Mouse (Mus musculus) effector memory CD4-positive, alpha-beta T cell, adult 7 months (primary cell): ENCODE measurements around the gene Rhox1. TPM values are rescaled to one million over a fixed set of nuclear protein-coding genes. Genes with fewer than 3 reads are reported as not detected.

Experiments used
- polyA plus RNA-seq: library from polyadenylated mRNA; unstranded; fragments of 100-300 nt; shearing (Covaris generic); gene quantifications from one replicate; pipeline ENCODE4 v1.2.1, GENCODE M21; 2017

The Rhox1 gene
- polyA plus RNA-seq: not detected

GRCm38 (mm10) chrX:37222158-37222557 is at the start of gene Rhox1:
Gene Rhox1, minus strand, starts transcription at chrX:37222258.

GRCm38 (mm10) chrX:37265038-37265437 is 43.0 kb upstream of the Rhox1 start, which contains the start of gene Rhox4a:
Gene Rhox4a, plus strand, starts transcription at chrX:37265338.

GRCm38 (mm10) chrX:37249619-37250018 is 27.6 kb upstream of the Rhox1 start, which contains the start of gene Rhox3a:
Gene Rhox3a, plus strand, starts transcription at chrX:37249919.

GRCm38 (mm10) chrX:37244676-37245075 is 22.6 kb upstream of the Rhox1 start, which contains the start of gene Rhox2a:
Gene Rhox2a, plus strand, starts transcription at chrX:37244976.

GRCm38 (mm10) chrX:37210941-37211340 is 11.1 kb downstream of the Rhox1 start, which contains the start of gene Gm9:
Gene Gm9, minus strand, starts transcription at chrX:37211041.

GRCm38 (mm10) chrX:37191105-37191743 is 30.8 kb downstream of the Rhox1 start, which contains the start of the genes Ndufa1 and Rnf113a1:
Gene Ndufa1, minus strand, starts transcription at chrX:37191163.
Gene Rnf113a1, plus strand, starts transcription at chrX:37191245.

GRCm38 (mm10) chrX:37168742-37169141 is 53.3 kb downstream of the Rhox1 start, which contains the start of gene Akap14:
Gene Akap14, minus strand, starts transcription at chrX:37168842.

Other genes with a start within 250 kb of the Rhox1 start
- 116 TPM for gene Sept6, start 230.5 kb downstream of the Rhox1 start, polyA plus RNA-seq
- not detected for gene Sowahd, start 173.4 kb downstream of the Rhox1 start, polyA plus RNA-seq
- gene Rpl39, start 136.9 kb downstream of the Rhox1 start, polyA plus RNA-seq: 409 TPM
- gene Upf3b, start 111.9 kb downstream of the Rhox1 start, polyA plus RNA-seq: 9.1 TPM
- 13.2 TPM for gene Nkap, start 95.5 kb downstream of the Rhox1 start, polyA plus RNA-seq
- not detected for gene Akap14, start 53.4 kb downstream of the Rhox1 start, polyA plus RNA-seq
- 177 TPM for gene Ndufa1, start 31.1 kb downstream of the Rhox1 start, polyA plus RNA-seq
- gene Rnf113a1, start 31.0 kb downstream of the Rhox1 start, polyA plus RNA-seq: 2.8 TPM
- not detected for gene Gm9, start 11.2 kb downstream of the Rhox1 start, polyA plus RNA-seq
- not detected for gene Rhox2a, start 22.7 kb upstream of the Rhox1 start, polyA plus RNA-seq
- gene Rhox3a, start 27.7 kb upstream of the Rhox1 start, polyA plus RNA-seq: not detected
- 1.2 TPM for gene Rhox4a, start 43.1 kb upstream of the Rhox1 start, polyA plus RNA-seq
- gene Rhox3a2, start 157.8 kb upstream of the Rhox1 start, polyA plus RNA-seq: not detected
- gene Rhox4a2, start 168.6 kb upstream of the Rhox1 start, polyA plus RNA-seq: not detected
- not detected for gene Rhox2b, start 189.8 kb upstream of the Rhox1 start, polyA plus RNA-seq
- gene Rhox4b, start 210.2 kb upstream of the Rhox1 start, polyA plus RNA-seq: not detected
- gene Rhox2c, start 231.4 kb upstream of the Rhox1 start, polyA plus RNA-seq: not detected
- not detected for gene Rhox3c, start 236.3 kb upstream of the Rhox1 start, polyA plus RNA-seq